Mouse (Mus musculus) left cerebral cortex, postnatal 4 days (tissue): ENCODE results near the gene Gphn. TPM values are rescaled to one million over a fixed set of nuclear protein-coding genes. Genes with fewer than 3 reads are reported as not detected.

Experiments
- DNase-seq: peaks from one replicate; pipeline ENCODE4 v3.0.0-alpha.2; 2022
- intact Hi-C: fragments of 180-260 bp; cut with DNase I; formaldehyde crosslinking; loops from one replicate; pipeline ENCODE4 v1.15.1; 2025
- total RNA-seq, 2 experiments: library from RNA; stranded (reverse); gene quantifications; 2 replicates each; pipeline ENCODE4 v1.2.3; 2021

Gphn gene
- total RNA-seq, result 10 to 100 TPM; 71.0 to 72.7 TPM

DNA sequence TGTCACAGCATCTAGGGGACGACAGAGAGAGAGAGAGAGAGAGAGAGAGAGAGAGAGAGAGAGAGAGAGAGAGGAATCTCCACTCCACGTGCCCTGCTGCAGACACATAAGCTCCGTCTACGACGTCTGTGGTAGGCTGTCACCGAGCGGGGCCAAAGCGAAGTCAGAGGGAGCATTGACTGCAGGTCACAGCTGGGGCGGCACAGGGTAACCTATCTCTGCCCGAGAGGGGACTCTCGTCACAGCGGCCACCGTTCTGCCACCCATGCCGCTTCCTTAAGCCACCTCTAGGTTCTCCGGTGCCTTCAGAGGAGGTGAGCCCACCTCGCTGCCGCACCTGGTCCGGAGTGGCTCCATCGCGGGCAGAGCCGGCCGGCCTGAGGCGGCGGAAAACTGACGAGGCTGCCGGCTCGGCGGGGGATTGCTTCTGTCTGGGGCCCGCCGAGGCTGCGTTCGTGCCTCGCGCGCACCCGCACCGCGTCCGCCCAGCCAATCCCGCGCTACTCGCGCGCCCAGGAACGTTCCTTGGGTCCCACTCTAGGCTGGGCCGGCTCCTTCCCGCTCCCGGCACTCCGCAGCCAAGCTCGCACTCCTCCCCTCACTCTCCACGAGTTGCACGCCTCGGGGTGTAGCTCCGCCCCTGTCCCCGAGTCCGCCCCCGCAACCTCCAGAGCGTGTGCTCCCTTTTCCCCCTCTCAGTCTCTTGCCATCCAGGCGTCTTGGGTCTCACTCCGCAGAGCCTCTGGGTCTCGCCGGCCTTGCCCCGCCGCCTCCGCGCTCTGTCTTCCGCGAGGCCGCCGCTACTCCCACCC is at the start of gene Gphn:
TSS of gene Gphn (plus strand) at position 673 of the 812 bp plus-strand sequence.
- intact Hi-C loops, result loop anchor here (10.0 kb wide), 2 partner anchors 131 to 639 kb away; partner anchors contain the start of genes Atp6v1d and Eif2s1
- DNase-seq, result peak; percentile 90

DNA sequence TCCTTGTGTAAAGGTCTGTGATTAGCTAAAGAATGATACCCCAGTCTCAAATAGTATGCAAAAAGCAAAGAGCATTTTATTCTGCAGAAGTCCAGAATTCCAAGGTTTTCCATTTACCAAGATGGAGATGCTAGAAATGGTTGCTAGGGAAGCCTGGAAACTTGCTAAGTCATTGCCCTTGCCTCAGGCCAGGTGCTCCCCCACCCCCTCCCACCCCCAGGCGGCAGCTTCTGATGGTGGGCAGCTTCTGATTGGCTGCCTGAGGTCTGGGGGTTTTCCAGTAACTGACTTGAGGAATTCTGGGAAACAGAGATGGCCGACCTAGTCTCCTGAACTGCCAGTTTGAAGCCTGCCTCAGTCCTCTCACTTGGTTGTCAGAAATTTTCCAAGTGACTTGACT is 44.7 kb upstream of the Gphn start:
- no peak for DNase-seq
- intact Hi-C loops, result no loop called here

DNA sequence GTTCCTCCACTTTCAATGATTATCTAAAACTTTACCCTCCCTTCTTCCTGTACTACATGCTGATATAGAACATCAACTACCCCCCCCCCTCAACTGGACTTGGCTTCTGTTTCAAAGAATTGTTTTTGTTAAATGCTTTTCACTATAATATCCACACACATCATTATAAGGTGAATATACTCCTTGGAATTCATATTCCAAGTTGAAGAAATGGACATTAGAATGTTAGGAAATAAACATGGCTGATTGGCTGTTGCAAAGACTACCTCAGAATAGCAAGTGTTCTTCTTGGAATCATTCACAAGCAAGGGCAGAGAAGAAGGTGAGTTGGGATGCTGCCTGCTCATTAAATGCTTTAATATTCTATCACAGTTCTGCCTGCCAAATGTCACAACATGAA is 32.2 kb upstream of the Gphn start, which contains the start of gene Gm6657:
TSS of gene Gm6657 (plus strand) at position 301 of the 400 bp plus-strand sequence.
- DNase-seq, result no peak
- intact Hi-C loops, result no loop called here

DNA sequence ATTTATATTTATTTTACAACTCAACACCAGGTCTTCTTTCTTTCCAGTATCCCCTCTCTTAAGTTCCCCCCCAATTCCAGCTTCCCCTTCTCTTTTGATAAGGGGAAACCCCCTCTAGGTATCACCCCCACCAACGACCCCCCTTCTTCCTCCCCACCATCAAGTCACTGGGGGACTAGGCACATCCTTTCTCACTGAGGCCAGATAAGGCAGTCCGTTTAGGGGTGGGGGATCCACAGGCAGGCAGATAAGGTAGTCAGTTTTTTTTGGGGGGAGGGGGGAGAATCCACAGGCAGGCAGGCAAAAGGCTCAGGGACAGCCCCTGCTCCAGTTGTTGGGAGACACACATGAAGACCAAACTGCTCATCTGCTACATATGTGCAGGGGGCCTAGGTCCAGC is 30.8 kb upstream of the Gphn start:
- no peak for DNase-seq
- intact Hi-C loops, result no loop called here

DNA sequence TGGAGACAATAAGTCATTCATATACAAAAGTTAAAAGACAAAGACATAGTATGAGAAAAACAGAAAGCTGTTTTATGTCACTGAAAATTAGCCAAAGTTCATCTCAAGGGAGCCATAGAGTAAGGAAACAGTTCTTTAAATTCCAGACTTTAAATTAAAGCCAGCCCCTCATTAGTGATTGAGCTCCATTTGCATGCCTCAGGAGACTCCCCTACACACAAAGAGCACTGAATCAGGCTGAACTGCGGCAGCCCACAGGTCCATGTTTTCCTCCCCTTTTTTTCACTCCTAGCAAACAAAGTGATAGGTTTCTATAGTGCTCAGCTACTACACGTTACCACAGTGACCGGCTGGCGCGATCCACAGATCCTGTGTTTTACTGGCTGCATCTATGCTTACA is 22.5 kb upstream of the Gphn start:
- DNase-seq, result no peak
- intact Hi-C loops, result no loop called here

DNA sequence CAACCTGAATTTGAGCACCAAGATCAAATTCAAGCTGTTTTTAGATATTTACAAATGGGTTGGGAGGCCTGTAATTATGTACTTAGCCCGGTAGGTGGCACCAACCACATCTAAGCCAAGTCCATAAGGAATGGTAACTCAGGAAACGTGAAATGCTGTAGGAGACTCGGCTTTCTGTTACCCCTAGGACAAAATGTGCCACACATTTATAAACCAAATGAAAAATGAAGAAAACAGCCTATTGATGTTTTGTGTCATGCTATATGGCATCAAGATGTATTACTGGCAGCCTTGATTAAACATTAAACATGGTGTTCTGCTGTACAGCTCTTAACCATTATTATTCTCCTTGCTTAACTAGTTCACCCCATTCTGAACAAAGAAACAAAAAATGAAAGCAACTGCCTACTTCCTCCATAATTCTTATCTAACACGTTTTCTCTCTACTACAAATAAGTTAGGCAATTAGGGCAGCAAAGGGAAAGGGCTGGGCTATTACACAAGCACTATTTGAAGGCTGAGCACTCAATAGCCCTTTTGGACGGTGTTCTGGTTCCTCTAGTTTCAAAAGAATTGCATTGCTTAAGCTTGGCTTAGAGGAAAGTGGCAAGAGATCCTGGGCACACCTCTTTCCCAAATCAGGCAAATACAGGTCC is 20.1 kb upstream of the Gphn start:
- DNase-seq, result peak; percentile 48
- intact Hi-C loops, result no loop called here

DNA sequence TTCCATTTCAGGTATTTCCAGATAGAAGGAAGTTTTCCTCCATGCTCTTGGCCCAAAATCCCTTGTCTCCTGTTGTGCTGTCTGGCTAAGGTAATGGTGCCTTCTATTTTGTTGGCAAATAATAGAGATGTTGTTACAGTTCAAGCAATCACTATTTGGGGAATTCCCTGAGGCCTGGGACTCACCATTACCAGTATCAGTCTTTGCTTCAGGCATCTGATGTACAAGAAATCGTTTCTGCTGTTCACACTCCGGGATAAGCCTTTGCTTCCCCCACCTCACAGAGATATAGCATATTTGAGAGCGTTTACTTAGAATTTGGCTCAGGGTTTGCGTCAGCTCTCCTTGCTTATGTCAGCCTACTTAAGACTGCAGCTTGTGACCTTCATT is 19.6 kb upstream of the Gphn start:
- intact Hi-C loops, result no loop called here

DNA sequence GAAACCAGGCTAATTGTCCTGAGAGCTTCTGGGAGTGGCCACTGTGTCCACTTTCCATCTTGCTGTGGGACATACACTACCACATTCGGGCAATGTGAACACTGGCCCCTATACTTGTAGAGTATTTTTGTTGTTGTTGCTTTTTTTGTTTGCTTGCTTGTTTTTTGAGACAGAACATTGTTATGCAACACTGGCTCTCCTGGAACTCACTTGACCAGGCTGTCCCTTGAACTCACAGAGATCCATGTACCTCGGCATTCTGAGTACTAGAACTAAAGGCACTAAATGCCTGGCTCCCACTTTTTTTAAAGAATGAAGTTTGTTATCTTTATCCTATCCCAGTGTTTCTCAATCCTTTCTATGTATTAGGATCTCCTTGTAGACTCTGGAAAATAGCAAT is 16.3 kb upstream of the Gphn start:
- DNase-seq, result no peak
- intact Hi-C loops, result no loop called here

More for the DNA sequence above, 19.6 kb upstream of the Gphn start:
- DNase-seq, result no peak

DNA sequence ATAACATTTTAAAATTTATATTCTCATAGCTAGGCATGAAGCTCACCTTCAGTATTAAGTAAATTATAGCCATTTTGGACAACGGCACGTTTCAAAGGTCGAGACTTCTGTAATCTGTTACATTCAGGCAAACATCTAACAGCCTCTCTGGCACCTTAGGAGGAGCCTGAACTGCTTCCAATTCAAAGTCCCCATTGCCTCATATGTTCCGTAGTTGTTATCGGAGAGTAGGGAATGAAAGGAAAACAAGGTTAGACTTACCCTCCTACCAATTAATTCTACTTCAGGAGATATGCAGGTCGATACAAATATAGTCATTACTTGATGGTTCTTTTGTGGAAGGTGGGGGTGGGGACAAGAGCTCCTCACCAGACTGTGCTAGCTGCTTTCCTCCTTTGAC is 10.7 kb upstream of the Gphn start:
- DNase-seq, result no peak
- intact Hi-C loops, result no loop called here

DNA sequence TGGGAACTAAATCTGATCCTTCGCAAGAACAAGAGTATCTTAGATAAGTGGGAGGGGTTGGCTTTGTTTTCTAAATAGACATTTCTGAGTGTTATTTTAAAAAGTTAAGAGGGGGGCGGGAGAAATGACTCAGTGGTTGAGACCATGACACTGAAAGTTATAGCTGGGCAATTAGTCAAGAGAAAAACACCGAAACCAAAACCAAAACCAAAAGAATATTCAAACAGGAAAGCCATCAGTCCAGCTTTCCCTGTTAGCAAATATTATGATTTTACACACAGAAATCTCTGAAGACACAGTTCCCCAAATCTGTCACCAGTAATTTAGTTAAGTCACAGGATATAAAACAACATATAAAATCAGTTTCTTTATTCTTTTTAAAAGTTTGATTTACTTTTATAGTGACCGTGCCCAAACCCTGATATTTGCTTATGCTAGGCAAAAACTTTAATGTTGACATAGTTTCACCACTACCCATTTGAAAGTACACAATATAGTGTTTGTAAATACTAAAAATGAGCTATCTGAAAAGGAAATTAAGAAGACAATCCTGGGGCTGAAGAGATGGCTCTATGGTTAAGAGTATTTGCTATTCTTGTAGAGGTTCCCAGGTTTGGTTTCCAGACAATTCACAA is 6.9 kb upstream of the Gphn start:
- intact Hi-C loops, result no loop called here
- no peak for DNase-seq

DNA sequence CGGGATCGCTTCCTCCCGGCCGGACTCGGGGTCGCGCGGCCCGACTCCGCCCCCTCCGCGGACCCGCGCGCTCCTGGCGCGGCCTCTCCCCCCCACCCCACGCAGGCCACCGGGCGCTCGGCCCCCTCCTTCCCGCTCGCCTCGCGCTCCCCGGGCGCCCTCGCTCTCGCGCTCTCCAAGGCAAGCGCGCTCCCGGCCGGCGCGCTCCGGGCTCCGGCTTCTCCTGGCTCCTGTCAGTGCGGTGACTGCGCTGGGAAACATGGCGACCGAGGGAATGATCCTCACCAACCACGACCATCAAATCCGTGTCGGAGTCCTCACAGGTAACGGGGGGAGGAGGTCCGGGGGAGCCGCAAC is 318 bp downstream of the Gphn start:
- intact Hi-C loops, result loop anchor here (10.0 kb wide), 2 partner anchors 132 to 638 kb away; partner anchors contain the start of genes Atp6v1d and Eif2s1
- DNase-seq, result peak; percentile 92

DNA sequence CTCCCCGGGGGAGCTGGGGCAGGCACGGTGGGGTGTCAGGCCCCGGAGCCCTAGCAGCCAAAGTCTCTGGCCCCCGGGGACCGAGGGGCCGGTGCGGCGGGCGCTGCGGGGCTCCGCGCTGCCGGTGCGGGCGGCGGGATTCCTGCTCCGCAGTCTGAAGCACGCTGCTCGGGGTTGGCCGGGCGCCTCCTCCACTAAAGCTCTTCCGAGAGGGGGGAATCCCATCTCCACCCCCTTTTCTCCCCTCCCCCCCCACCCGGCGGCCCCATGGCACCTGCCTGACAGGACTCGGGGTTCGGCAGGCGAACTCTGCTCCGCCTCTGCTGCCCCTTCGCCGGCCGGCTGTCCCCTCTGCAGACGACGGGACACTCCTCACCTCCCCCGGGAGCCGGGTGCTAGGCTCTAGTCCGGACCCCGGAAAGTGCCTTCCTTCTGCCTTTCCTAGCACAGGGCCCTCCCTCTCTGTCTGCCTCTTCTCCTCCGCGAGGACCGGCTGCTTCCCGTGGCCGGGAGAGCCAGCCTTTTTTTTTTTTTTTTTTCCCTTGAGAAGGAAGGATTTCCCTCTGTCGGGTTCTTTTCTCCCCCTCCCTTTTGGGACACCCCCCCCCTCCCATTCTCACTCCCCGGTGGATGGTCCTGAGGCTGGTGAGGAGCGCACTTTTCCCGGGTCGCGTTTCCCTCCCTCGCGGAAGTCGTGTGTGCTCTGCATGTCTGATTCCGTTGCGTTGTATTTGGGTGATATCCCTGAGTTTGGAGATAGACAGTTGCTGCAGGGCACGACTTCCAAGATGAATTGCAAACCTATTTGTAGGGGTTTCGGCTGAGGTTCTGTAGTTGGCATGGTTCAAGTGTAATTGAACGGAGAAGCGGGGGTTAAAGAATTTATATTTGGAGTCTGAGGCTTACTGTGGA is 1.1 kb downstream of the Gphn start:
- DNase-seq, result peak; percentile 57
- intact Hi-C loops, result loop anchor here (10.0 kb wide), 2 partner anchors 132 to 638 kb away; partner anchors contain the start of genes Atp6v1d and Eif2s1

DNA sequence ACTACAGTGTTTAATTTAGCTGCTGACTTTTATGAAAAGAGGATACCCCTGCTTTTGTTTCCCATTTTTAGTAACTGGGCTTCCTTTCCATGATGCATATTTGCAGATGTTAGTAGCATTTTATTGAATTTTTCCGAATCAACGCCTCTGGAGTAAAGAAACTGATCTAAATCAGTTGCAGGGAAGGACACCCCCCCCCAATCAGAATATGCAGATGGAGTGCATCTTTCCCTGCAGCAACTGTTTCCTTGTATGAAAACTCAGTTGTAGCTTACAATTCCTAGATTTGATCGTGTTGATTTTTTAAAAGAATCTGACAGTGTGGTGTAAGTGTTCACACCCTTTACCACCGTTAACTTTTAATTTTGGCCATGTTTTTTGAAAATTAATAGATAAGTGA is 2.0 kb downstream of the Gphn start:
- DNase-seq, result no peak
- intact Hi-C loops, result loop anchor here (10.0 kb wide), 2 partner anchors 133 to 637 kb away; partner anchors contain the start of genes Atp6v1d and Eif2s1

DNA sequence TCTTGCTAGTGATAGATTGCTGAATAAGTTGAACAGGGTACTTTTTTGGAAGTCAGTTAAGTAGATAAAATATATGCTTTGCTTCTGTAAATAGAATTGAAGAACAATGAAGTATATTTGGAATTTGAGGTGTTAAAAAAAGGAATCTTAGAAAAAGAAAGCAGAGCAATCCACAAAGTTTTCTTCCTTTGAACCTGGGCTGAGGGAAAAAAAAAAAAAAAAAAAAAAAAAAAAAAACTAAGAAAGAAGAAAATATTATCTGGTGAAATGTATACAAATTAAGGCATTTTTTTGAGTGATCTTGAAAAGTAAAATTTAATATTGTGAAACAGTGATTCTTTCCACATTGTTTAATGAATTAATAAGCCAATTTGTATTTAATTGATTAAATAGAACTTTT is 6.4 kb downstream of the Gphn start:
- intact Hi-C loops, result no loop called here
- no peak for DNase-seq

DNA sequence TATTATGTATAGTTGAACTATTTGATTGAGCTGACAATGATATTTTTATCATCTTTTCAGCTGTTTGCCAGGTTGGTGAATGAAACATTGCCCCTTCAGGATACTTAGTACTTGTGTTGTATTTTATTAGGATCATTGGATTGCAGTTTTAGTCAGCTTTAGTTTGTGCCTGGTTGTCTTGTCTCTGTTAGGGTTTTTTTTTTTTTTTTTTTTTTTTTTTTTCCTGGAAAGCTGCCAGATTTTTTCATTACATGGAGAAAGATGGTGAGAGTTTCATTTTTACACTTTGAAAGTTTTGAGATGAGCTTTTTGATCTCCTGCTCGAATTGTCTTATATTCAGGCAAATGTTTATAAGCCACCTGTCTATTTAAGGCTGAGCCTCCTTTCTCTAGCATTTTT is 22.2 kb downstream of the Gphn start:
- intact Hi-C loops, result no loop called here
- DNase-seq, result no peak

DNA sequence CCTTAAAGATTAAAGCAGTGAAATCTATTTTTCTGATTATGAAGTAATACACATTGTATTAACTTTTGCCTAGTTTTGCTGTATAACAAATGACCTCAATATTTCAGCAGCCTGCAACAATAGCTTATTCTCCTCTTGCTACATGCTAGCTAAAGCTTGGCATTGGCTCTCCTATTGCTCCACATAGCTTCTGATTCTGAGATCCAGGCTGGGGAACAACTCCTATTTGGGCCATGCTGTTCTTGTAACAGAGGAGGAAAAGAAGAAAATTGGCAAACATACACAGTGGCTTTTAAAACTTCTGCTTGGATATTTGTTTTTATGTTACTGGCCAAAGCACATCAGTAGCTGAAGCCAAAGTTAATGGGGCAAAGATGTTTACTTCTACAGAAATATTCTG is 23.0 kb downstream of the Gphn start:
- DNase-seq, result no peak
- intact Hi-C loops, result no loop called here

DNA sequence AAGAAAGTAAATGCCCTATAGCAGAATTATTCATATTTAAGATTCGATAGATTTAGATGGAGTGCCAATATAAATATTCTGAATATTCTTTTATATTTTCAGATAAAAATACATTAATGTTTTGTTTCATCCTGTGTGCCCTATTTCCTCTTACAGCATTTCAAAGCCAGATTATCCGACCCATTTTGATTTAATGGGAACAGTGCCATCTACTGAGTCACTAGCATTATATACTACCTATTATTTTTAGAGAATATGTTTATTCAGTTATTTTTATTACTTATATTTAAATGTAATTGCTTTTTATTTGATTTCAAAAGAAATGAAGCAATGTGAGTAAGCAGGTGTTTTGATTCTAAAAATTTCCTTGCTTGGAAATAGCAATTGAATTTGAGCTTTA is 51.2 kb downstream of the Gphn start:
- DNase-seq, result no peak
- intact Hi-C loops, result no loop called here

DNA sequence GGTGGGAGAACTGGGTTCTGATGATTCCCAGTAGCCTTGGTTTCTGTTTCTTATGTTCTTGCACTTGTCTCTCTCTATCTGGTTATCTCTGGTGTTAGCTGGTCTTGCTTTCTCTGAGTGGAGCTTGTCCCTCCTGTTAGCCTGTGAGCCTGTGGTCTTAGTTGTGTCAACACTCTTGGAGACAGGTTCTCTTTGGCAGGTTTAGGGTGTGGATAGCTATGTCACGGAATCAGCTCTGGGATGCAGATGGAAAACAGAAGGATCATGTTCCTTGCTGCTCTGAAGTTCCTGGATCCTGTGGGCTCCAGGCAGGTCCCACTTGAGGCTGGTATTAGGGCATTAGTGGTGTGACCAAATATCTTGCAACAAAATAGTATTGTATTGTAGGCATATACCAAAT is 64.2 kb downstream of the Gphn start:
- DNase-seq, result no peak
- intact Hi-C loops, result no loop called here

DNA sequence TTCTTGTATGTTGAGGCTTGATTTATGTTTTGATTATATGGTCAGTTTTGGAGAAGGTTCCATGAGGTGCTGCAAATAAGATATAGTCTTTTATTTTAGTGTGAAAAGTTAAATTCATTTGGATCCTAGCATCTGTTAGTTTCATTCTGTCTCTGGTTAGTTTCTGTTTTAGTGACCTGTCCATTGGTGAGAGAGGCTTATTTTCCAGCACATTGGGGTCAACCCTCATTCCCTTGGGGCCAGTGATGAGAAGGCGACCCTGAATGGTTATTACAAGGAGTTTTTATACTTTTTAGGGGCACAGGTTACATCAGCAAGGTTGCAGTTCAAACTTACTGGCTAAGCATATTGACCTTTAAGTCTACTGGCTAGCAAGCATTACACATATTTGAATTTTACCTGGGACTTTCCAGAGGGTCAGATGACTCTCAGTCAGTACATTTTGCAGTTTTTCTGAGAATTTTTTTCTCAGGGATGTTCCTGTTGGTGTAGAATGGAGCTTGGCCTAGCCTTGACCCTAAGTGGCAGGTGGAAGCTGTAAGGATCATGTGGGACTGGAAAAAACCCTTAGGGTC is 72.7 kb downstream of the Gphn start:
- no peak for DNase-seq
- intact Hi-C loops, result no loop called here

DNA sequence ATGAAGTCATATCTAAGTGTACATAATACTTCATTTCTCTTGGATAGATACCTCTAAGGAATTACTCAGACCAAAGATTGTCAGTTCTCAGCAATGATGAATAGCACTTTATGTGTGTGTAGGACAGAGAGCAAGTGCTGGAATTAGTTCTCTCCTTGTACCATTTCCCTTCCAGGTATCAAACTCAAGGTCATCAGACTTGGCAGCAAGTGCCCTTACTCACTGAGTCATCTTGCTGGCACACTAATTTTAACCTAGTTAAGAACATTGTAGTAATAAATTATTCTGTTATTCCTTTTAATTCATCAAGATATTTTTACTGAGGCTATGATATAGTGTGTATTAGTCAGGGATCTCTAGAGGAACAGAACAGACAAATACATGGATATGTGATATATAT is 88.9 kb downstream of the Gphn start:
- intact Hi-C loops, result no loop called here
- no peak for DNase-seq
